Comparison of ENCODE assay signal across 36 mouse cellular contexts in genomic region chr12:66896790-66897189, GRCm38 (mm10).
"Had no signal": no experiment of that assay in that cellular context is flagged by ENCODE, and none has a peak within 500 bp of the region (broad histone marks: within the 10 kb centered on the region; RNA-seq: fewer than 3 reads in every experiment).

No protein-coding gene starts in this region.

- H3K9me3 ChIP-seq: heart, embryonic 10.5 days; heart, embryonic 12.5 days; heart, embryonic 13.5 days; heart, embryonic 15.5 days; hindbrain, embryonic 10.5 days; hindbrain, embryonic 12.5 days; hindbrain, embryonic 13.5 days; hindbrain, embryonic 15.5 days; intestine, embryonic 15.5 days; kidney, embryonic 15.5 days had no signal

- ATAC-seq: hindbrain, embryonic 16.5 days; hindbrain, postnatal 0 days; inflammation-experienced regulatory T-cells, adult 6 months; intestine, embryonic 15.5 days; intestine, embryonic 16.5 days; intestine, postnatal 0 days had no signal

- H3K27ac ChIP-seq: heart, embryonic 10.5 days; heart, embryonic 13.5 days; heart, embryonic 15.5 days; hindbrain, embryonic 10.5 days; hindbrain, embryonic 12.5 days; hindbrain, embryonic 13.5 days; hindbrain, embryonic 14.5 days; hindbrain, embryonic 15.5 days; hindbrain, postnatal 0 days; intestine, embryonic 15.5 days; kidney, embryonic 15.5 days; kidney, postnatal 0 days; layer of hippocampus, adult 2 months; left cerebral cortex, adult 2 months had no signal

- H3K4me2 ChIP-seq: heart, embryonic 11.5 days; heart, embryonic 12.5 days; heart, embryonic 13.5 days; heart, embryonic 15.5 days; hindbrain, embryonic 12.5 days; hindbrain, embryonic 13.5 days; hindbrain, embryonic 14.5 days; hindbrain, embryonic 15.5 days; intestine, embryonic 15.5 days; kidney, embryonic 15.5 days had no signal

- H3K4me1 ChIP-seq: heart, embryonic 10.5 days; heart, embryonic 12.5 days; heart, embryonic 13.5 days; heart, embryonic 15.5 days; hindbrain, embryonic 10.5 days; hindbrain, embryonic 12.5 days; hindbrain, embryonic 13.5 days; hindbrain, embryonic 15.5 days; intestine, embryonic 15.5 days; kidney, embryonic 15.5 days had no signal

- H3K27me3 ChIP-seq: heart, embryonic 12.5 days; heart, embryonic 13.5 days; heart, embryonic 15.5 days; hindbrain, embryonic 12.5 days; hindbrain, embryonic 13.5 days; hindbrain, embryonic 15.5 days; intestine, embryonic 15.5 days; kidney, embryonic 15.5 days had no signal

- H3K9ac ChIP-seq: heart, embryonic 12.5 days; heart, embryonic 13.5 days; heart, embryonic 15.5 days; hindbrain, embryonic 12.5 days; hindbrain, embryonic 13.5 days; hindbrain, embryonic 14.5 days; hindbrain, embryonic 15.5 days; intestine, embryonic 15.5 days; kidney, embryonic 15.5 days had no signal

- DNase-seq: heart, postnatal 10 days; heart, postnatal 14 days; heart, postnatal 36 days; heart, postnatal 4 days; kidney, adult 11 months; kidney, adult 18-20 months; kidney, adult 2 months; kidney, adult 8-10 months; kidney, adult 9 months; kidney, postnatal 10 days; kidney, postnatal 14 days; kidney, postnatal 25 days; kidney, postnatal 36 days; kidney, postnatal 4 days; layer of hippocampus, adult 9-11 months; layer of hippocampus, postnatal 36 days had no signal

- H3K36me3 ChIP-seq: heart, embryonic 10.5 days; heart, embryonic 12.5 days; heart, embryonic 13.5 days; heart, embryonic 15.5 days; hindbrain, embryonic 10.5 days; hindbrain, embryonic 12.5 days; hindbrain, embryonic 13.5 days; hindbrain, embryonic 15.5 days; intestine, embryonic 15.5 days; kidney, embryonic 15.5 days had no signal

- H3K4me3 ChIP-seq: heart, embryonic 10.5 days; heart, embryonic 12.5 days; heart, embryonic 13.5 days; heart, embryonic 15.5 days; hindbrain, embryonic 10.5 days; hindbrain, embryonic 12.5 days; hindbrain, embryonic 13.5 days; hindbrain, embryonic 15.5 days; intestine, embryonic 15.5 days; kidney, embryonic 15.5 days; layer of hippocampus, adult 2 months; left cerebral cortex, adult 2 months had no signal
